Mouse (Mus musculus): ENCODE measurements around the gene Mrpl54. TPM values are rescaled to one million over a fixed set of nuclear protein-coding genes. Genes with fewer than 3 reads are reported as not detected.
"Not testable (repeated sequence)": the region's sequence is repeated elsewhere in the genome, so short reads cannot be mapped to it uniquely, and the experiment has no call there.

Mrpl54 gene
- total and polyA plus RNA-seq, 2 experiments from 2014 or later: 113 to 159 TPM

DNA sequence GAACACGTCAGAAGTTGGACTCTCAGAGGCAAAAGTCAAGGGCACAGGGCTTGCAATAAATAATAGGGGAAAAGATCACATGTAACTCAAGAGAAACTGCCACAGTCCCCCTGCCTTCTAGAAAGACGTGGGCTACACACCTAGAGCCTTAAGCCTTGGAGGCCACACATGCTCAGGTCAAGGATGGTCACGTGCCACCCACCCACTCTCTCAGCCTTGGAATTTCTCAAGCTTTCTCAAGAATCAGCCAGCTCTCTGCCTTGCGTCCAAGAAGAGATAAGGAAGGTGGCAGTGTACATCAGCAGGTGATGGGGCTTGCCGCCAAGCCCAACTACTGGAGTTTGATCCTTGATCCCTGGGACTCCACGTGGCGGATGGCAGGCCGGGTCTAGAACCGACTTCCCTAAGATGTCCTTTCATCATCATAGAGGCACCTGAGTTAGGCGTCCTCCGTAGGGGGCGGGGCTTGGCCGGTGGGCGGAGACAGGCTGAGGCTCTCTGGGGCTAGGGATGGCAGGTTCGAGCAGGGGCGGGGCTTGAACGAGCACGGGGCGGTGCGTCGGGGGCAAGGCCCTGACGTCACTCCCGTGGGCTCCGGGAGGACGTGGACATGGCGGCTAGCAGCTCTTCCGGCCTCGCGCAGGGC is 34.0 kb downstream of the Mrpl54 start, which contains the start of gene Zfr2:
Gene Zfr2 (plus strand): TSS at position 576 of the 646 bp plus-strand sequence.
- Histone ChIP-seq H3K27ac (peak within 1 kb of the TSS; percentile 94), H3K4me3 (ENCODE audit: low read length) (peak within 1 kb of the TSS; percentile 52), H3K27me3 (ENCODE audit: insufficient read depth, low read length) (no peaks in the 10 kb centered on the region), H3K4me1 (ENCODE audit: insufficient read depth, low read length) (peaks cover 19% of the 10 kb centered on the region), H3K9me3 (ENCODE audit: low read length) (no peaks in the 10 kb centered on the region), H3K36me3 (ENCODE audit: insufficient read depth, low read length) (no peaks in the 10 kb centered on the region), H3K4me2 (ENCODE audit: low read depth, low read length) (peak within 1 kb of the TSS; percentile 70), H3K9ac (replicated peaks; ENCODE audit: low read length) (peak within 1 kb of the TSS; percentile 63)
- no peak for TF ChIP-seq CTCF (IDR thresholded peaks at IDR 0.05; ENCODE audit: low read depth)
- ATAC-seq (peak; percentile 86), DNase-seq (ENCODE audit: low spot score) (peak; percentile 94)
- WGBS: 9% methylated on average over 29 of the region's 29 CpGs

GRCm38 (mm10) chr10:81231436-81231835 is 35.3 kb downstream of the Mrpl54 start:
- Histone ChIP-seq H3K27ac (peak overlapping the region; percentile 94; the same call in 1 of the 2 replicates), H3K4me2 (ENCODE audit: low read depth, low read length) (peak overlapping the region; percentile 66), H3K9me3 (ENCODE audit: low read length) (no peaks in the 10 kb centered on the region), H3K4me1 (ENCODE audit: insufficient read depth, low read length) (peaks cover 19% of the 10 kb centered on the region), H3K9ac (replicated peaks; ENCODE audit: low read length) (peak overlapping the region; percentile 86; the same call in 1 of the 2 replicates), H3K4me3 (ENCODE audit: low read length) (peak overlapping the region; percentile 61), H3K36me3 (ENCODE audit: insufficient read depth, low read length) (no peaks in the 10 kb centered on the region), H3K27me3 (ENCODE audit: insufficient read depth, low read length) (no peaks in the 10 kb centered on the region)
- TF ChIP-seq CTCF (IDR thresholded peaks at IDR 0.05; ENCODE audit: low read depth): no peak
- WGBS: 41% methylated on average over 7 of the region's 7 CpGs
- no peak for ATAC-seq
- DNase-seq (ENCODE audit: low spot score): no peak

- 2% methylated on average over 27 of the region's 27 CpGs for WGBS
- ATAC-seq (peak; percentile 84), DNase-seq (ENCODE audit: low spot score) (peak; percentile 90)
- Histone ChIP-seq H3K4me2 (ENCODE audit: low read depth, low read length) (peak within 1 kb of the TSS; percentile 66), H3K27ac (peak within 1 kb of the TSS; percentile 94), H3K27me3 (ENCODE audit: insufficient read depth, low read length) (no peaks in the 10 kb centered on the region), H3K36me3 (ENCODE audit: insufficient read depth, low read length) (no peaks in the 10 kb centered on the region), H3K4me1 (ENCODE audit: insufficient read depth, low read length) (peaks cover 19% of the 10 kb centered on the region), H3K4me3 (ENCODE audit: low read length) (peak within 1 kb of the TSS; percentile 61), H3K9ac (replicated peaks; ENCODE audit: low read length) (peak within 1 kb of the TSS; percentile 86), H3K9me3 (ENCODE audit: low read length) (no peaks in the 10 kb centered on the region)
- peak; percentile 78 for TF ChIP-seq CTCF (IDR thresholded peaks at IDR 0.05; ENCODE audit: low read depth)
Measured at GRCm38 (mm10) chr10:81230438-81231332, 36.0 kb downstream of the Mrpl54 start, which contains the start of gene Atcay. Gene Atcay, minus strand, starts transcription at chr10:81230833.

DNA sequence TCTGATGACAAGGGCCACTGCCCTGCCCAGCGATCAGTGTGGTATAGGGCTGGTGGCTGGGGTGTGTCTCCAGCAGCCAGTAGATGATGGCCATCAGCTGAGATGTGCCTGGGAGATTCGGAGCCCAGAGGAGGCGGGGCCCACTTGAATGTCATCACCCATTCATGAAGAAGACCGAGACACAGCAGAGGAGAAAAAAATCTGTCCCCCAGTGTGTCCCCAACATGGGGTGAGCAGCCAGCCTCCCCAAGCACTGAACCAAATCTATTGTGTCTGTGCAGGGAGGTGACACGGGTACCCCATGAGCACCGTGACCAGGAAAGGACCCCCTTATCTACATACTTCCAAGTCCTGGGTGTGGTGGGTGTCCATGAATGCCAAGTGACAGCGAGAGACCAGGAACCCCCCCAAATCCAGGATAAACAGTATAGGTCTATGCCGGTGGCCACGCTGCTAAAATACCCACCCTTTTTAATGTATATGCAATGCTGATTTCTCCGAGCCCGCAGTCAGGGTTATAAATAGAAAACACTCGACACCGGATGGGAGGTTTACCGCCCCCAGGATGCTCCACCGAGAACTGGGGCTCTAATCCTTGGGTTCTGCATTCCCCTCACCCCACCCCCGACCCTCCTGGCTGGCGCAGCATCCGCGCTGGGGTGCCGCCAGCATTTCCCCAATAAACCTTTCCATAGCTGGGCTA is 36.8 kb downstream of the Mrpl54 start:
- Histone ChIP-seq H3K4me3 (ENCODE audit: low read length) (peak overlapping the region; percentile 61), H3K4me1 (ENCODE audit: insufficient read depth, low read length) (peaks cover 19% of the 10 kb centered on the region), H3K36me3 (ENCODE audit: insufficient read depth, low read length) (no peaks in the 10 kb centered on the region), H3K9me3 (ENCODE audit: low read length) (no peaks in the 10 kb centered on the region), H3K27ac (peak overlapping the region; percentile 94), H3K9ac (replicated peaks; ENCODE audit: low read length) (peak overlapping the region; percentile 86), H3K27me3 (ENCODE audit: insufficient read depth, low read length) (no peaks in the 10 kb centered on the region), H3K4me2 (ENCODE audit: low read depth, low read length) (peak overlapping the region; percentile 66)
- WGBS: 6% methylated on average over 20 of the region's 20 CpGs
- peak; percentile 63 for DNase-seq (ENCODE audit: low spot score)
- TF ChIP-seq CTCF (IDR thresholded peaks at IDR 0.05; ENCODE audit: low read depth): no peak
- ATAC-seq: peak; percentile 27

GRCm38 (mm10) chr10:81223731-81224130 is 43.0 kb downstream of the Mrpl54 start:
- H3K4me3 ChIP-seq (ENCODE audit: low read length); H3K4me1 ChIP-seq (ENCODE audit: insufficient read depth, low read length); ATAC-seq; H3K27me3 ChIP-seq (ENCODE audit: insufficient read depth, low read length); H3K9me3 ChIP-seq (ENCODE audit: low read length); H3K9ac ChIP-seq (replicated peaks; ENCODE audit: low read length); H3K4me2 ChIP-seq (ENCODE audit: low read depth, low read length); H3K27ac ChIP-seq; DNase-seq (ENCODE audit: low spot score): not testable (repeated sequence)
- 72% methylated on average over 2 of the region's 2 CpGs for WGBS
- peaks cover 19% of the 10 kb centered on the region for H3K36me3 ChIP-seq (ENCODE audit: insufficient read depth, low read length)

DNA sequence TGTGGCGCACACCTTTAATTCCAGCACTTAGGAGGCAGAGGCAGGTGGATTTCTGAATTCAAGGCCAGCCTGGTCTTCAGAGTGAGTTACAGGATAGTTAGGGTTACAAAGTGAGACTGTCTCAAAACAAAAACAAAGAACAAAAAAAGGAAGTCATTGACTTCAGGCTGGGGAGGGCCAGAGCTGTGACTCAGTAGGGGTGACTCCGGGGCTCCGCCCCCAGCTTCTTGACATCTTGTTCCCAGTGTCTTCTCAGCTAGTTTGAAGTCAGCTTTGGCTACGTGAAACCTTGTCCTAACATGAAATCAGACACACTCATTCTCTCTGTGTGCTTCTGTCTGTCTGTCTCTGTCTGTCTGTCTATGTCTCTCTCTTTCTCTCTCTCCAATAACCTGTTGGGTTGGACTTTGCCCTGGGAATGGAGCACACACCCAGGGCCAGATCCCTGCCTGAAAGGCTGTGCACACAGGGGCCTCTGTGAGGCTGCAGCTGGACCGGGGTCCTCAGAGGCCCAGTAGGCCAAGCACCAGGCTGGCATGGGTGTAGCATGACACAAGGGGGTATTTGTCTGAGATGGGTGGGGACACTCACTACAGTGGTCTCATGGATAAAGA is 45.2 kb downstream of the Mrpl54 start:
- Histone ChIP-seq H3K4me2 (ENCODE audit: low read depth, low read length) (no peak overlapping the region), H3K9me3 (ENCODE audit: low read length) (no peaks in the 10 kb centered on the region), H3K36me3 (ENCODE audit: insufficient read depth, low read length) (peaks cover 21% of the 10 kb centered on the region), H3K27me3 (ENCODE audit: insufficient read depth, low read length) (no peaks in the 10 kb centered on the region), H3K9ac (replicated peaks; ENCODE audit: low read length) (no peak overlapping the region), H3K27ac (no peak overlapping the region), H3K4me3 (ENCODE audit: low read length) (no peak overlapping the region), H3K4me1 (ENCODE audit: insufficient read depth, low read length) (no peaks in the 10 kb centered on the region)
- TF ChIP-seq CTCF (IDR thresholded peaks at IDR 0.05; ENCODE audit: low read depth): no peak
- WGBS: 89% methylated on average over 5 of the region's 5 CpGs
- ATAC-seq (no peak; the same call in 1 of the 2 replicates), DNase-seq (ENCODE audit: low spot score) (no peak)

Data from hindbrain, postnatal 0 days (tissue).